Mouse (Mus musculus) common myeloid progenitor, adult 5-6 weeks (primary cell): ENCODE data around the gene Olfr1555-ps1. TPM values are rescaled to one million over a fixed set of nuclear protein-coding genes. Genes with fewer than 3 reads are reported as not detected.
"Not testable (repeated sequence)": the region's sequence is repeated elsewhere in the genome, so short reads cannot be mapped to it uniquely, and the experiment has no call there.

ENCODE experiments used
- ATAC-seq: replicated peaks from 2 replicates; pipeline ENCODE4 v1.8.0; 2016; ENCODE audit warnings: low read depth, mild to moderate bottlenecking, moderate TSS enrichment, inconsistent platforms; ENCODE audit not compliant: poor library complexity, severe bottlenecking
- total RNA-seq: library from RNA; stranded (forward); fragments of 200-1000, 187-1606 nt; gene quantifications from 2 replicates; pipeline ENCODE4 v1.2.3, GENCODE M21; 2017

Olfr1555-ps1 gene
- not detected in 2 replicates for total RNA-seq

DNA sequence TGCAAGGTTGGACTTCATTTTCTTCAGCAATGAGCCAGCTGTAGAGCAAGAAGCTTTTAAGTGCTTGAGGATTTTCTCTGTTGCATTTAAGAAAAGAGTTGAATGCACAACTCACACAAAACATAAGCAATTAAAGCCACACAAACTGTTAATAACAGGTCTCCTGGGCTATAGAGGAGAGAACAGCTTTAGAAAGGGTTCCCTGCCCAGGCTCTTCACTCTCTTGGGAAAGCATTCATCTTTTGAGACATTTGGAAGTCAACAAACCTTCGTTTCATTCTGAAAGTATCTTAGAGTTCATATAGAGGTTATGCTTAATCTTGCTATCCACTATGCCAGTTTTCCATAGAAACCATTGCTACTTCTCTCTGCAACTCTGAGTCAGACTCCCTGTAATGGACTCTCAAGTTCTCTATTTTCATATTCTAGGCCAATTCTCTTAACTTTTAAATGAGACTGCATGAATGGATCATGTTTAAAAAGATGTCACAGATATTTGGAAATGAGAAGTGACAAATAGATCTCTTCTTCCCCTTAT, at the start of gene Olfr1555-ps1:
Gene Olfr1555-ps1 (minus strand): TSS at position 51 of the 538 bp plus-strand sequence.
- ATAC-seq, result not testable (repeated sequence)

DNA sequence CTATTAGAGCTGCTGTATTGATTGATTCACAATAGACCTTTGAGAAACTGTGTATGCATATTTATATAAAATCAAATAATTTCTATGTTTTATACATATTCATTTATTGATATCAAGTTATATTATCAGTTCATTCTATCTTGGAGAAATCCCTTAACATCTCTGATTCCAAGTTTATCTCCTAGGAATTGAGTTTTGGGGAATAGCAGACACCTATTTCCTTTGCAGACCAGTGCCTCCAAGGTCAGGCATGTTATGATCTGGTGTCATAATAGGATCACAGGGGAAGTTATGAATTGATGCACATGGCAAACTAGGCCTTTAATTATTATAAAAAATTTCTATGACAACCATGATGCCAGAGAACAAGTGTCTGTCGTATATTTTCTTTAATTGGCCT, 30.4 kb upstream of the Olfr1555-ps1 start, which contains the start of gene Olfr1431:
Gene Olfr1431 (plus strand): TSS at position 301 of the 400 bp plus-strand sequence.
- no peak for ATAC-seq

DNA sequence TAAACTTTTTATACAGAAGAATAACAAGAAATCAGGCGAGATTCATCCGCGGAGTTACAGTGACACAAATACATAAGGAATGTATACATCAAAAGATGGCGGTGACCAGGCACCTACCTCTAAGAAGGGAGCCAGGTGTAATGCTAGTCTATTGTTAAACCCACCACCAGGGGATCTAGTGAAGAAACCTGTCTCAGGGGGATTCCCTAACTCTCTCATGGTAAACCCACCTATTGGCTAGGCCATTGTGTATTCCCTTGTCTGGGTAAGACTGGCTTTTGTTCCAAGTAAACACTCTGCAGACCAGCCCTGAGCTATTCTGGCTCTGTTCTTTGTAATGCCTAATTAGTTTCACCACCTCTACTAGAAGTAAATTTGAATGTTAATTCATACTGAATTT, 29.2 kb upstream of the Olfr1555-ps1 start:
- not testable (repeated sequence) for ATAC-seq

DNA sequence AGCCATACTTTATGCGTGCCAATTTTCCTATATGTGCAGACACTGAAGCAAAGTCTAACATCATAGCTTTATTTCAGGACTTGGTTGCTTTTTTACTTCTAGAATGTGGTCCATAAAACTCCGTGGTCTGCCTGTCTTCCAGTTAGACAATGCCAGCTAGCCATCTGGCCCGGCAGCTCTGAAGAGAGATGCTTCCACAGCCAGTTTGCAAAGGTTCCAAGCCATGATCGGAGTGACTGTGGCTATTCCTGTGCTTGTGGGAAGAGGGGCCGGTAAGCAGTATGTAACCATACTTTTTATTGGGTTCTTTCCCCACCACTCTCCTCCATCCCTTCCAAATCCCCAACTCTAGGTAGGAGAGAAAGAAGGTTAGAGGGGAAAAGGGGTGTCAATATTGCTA, 5.5 kb upstream of the Olfr1555-ps1 start:
- ATAC-seq, result not testable (repeated sequence)

DNA sequence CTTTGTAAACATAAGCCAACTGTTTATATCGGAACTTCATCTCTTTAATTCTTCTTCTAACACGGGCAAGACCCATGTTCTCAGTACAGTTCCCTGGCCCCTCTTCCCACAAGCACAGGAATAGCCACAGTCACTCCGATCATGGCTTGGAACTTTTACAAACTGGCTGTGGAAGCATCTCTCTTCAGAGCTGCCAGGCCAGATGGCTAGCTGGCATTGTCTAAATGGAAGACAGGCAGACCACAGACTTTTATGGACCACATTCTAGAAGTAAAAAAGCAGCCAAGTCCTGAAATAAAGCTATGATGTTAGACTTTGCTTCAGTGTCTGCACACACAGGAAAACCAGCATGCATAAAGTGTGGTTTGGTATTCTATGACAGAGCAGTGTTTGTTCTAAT, 24.5 kb downstream of the Olfr1555-ps1 start:
- ATAC-seq, result no peak

DNA sequence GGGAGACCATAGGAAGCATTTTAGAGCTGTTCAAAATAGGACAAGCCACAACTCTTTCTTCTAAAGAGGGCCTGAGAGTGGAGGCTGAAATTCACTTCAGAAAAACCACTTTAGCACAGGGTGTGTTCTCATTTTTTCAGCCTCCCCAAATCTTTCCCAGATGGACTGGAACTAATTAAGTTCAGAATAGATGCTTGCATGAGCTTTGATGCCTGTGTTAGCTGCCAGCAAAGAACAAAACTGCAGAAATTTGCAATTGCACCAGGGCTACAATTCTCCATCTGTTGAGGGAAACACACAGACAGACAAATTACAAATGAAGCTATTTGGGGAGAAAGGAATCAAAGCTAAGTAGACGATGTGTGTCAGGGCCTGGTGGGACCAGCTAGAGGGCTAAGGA, 26.6 kb downstream of the Olfr1555-ps1 start:
- no peak for ATAC-seq

DNA sequence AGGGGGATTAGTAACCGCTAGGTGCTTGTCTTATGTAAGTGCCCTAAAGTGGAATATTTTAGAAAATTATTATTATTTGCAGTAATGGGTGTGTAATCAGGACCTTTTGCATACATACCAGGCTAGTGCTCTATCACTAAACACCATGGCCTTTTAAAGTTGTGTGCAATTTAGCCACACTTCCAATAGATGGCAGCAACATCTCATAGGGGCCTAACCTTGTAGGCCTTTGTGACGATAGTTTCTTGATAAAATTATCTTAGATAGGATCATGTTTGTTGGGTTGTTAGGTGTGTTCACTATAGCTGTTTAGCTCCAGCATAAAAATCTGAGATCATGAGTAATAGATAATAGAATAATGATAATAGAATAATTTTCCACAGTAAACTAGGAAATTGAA, 35.6 kb downstream of the Olfr1555-ps1 start:
- peak; percentile 68; the same call in 1 of the 2 replicates for ATAC-seq

DNA sequence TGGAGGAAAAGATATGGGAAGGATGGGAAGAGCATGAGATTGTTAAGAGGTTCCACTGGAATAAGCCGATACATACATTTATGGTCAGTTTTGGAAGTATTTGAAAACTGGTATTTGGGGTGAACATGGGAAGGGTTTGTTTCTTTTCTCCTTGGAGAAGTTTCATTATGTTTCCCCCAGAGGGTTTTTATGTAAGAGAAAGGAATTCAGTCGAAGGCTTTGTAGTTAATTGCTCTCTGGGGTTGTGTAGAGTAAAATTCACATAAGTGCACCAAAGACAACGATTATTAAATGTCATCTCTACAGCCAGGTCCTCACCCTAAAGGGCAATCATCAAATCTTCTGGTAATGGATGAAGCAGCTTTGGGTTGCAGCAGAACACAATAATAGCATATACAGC, 46.8 kb downstream of the Olfr1555-ps1 start, which contains the start of gene Olfr76:
Gene Olfr76 (minus strand): TSS at position 101 of the 400 bp plus-strand sequence.
- ATAC-seq, result no peak

DNA sequence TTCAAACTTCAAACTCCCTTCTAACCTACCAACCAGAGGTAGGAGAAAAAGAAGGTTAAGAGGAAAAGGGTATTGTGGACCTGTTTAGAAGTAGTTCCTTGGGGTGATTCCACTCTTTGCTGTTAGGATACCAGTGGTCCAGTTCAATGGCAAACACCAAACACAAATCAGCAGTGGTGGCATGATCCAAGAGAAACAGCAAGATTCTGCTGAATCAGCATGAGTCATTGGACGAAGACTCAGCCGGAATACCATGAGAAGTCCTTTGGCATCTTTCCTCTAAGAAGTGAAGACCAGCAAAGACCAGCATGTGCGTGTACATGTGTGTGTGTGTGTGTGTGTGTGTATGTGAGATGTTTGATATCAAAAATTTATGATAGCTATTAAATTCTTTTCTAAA, 53.4 kb downstream of the Olfr1555-ps1 start:
- no peak for ATAC-seq

DNA sequence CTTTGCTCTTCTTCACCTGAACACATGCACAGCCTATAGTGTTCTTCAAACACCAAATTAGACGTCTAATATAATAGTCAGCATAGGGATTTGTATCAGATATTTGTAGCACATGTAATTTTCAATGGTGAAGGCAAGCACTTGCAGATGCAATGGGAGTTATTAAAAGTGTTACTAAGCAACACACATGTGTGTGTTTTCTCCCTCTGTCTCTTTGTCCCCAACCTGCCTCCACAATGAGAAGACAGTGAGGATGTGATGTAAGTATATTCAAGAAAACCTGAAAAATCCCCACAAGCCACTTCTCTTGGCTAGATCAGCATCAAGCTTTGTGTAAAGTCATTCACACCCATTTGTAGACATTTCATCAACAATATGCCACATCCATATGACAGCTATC, 54.1 kb downstream of the Olfr1555-ps1 start, which contains the start of gene Olfr1428:
Gene Olfr1428 (minus strand): TSS at position 101 of the 400 bp plus-strand sequence.
- ATAC-seq, result no peak

Other genes with a start within 250 kb of the Olfr1555-ps1 start
- 31.4 and 47.0 TPM in 2 replicates for gene Osbp, start 204.2 kb downstream of the Olfr1555-ps1 start, total RNA-seq
- not detected in 2 replicates for gene Olfr1423, start 128.8 kb downstream of the Olfr1555-ps1 start, total RNA-seq
- not detected in 2 replicates for gene Olfr1424, start 107.4 kb downstream of the Olfr1555-ps1 start, total RNA-seq
- gene Olfr1425, start 92.4 kb downstream of the Olfr1555-ps1 start, total RNA-seq, result not detected in 2 replicates
- gene Olfr1426, start 78.1 kb downstream of the Olfr1555-ps1 start, total RNA-seq, result not detected in 2 replicates
- not detected in 2 replicates for gene Olfr1427, start 66.8 kb downstream of the Olfr1555-ps1 start, total RNA-seq
- not detected in 2 replicates for gene Olfr1428, start 54.2 kb downstream of the Olfr1555-ps1 start, total RNA-seq
- gene Olfr76, start 46.9 kb downstream of the Olfr1555-ps1 start, total RNA-seq, result not detected in 2 replicates
- gene Olfr1431, start 30.5 kb upstream of the Olfr1555-ps1 start, total RNA-seq, result not detected in 2 replicates
- gene Olfr1432, start 62.5 kb upstream of the Olfr1555-ps1 start, total RNA-seq, result not detected in 2 replicates
- gene Olfr262, start 71.5 kb upstream of the Olfr1555-ps1 start, total RNA-seq, result not detected in 2 replicates
- not detected in 2 replicates for gene Olfr235, start 90.9 kb upstream of the Olfr1555-ps1 start, total RNA-seq
- not detected in 2 replicates for gene Olfr1434, start 109.7 kb upstream of the Olfr1555-ps1 start, total RNA-seq
- not detected in 2 replicates for gene Olfr1436, start 129.0 kb upstream of the Olfr1555-ps1 start, total RNA-seq
- not detected in 2 replicates for gene Olfr1437, start 155.0 kb upstream of the Olfr1555-ps1 start, total RNA-seq
- not detected in 2 replicates for gene Olfr1438-ps1, start 165.8 kb upstream of the Olfr1555-ps1 start, total RNA-seq
- gene Olfr1440, start 217.2 kb upstream of the Olfr1555-ps1 start, total RNA-seq, result not detected in 2 replicates
- not detected in 2 replicates for gene Olfr1441, start 247.3 kb upstream of the Olfr1555-ps1 start, total RNA-seq